ENCODE assay signal across 17 mouse cellular contexts in the genomic region with DNA sequence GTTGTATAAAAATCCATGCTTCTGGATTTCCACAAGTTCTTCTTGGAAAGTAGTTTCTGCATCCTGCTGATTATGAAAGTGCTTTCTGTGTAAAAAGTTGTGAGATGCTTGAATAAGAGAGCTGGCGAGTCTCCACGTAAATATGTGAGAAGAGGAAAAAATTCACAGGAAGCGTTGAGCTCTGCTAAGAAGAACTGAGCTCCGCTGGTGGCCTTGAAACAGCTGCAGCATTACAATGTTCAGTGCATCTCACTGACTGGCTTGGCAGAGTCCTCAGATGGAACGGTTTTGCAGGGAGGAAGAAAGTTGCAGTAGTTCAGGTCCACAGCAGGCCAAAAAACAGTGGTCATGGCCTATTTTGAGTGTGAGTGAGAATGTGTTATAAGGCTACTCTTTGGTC. TPM values are rescaled to one million over a fixed set of nuclear protein-coding genes. Genes with fewer than 3 reads are reported as not detected.
DNase-seq lines count a peak whose midpoint lies in the region; ATAC-seq and TF ChIP-seq lines count a peak whose summit lies in the region.
"Had no signal": no experiment of that assay in that cellular context is flagged by ENCODE, and none has a peak within 500 bp of the region (broad histone marks: within the 10 kb centered on the region; RNA-seq: fewer than 3 reads in every experiment).

No protein-coding gene starts in this region.

- H3K9me3 ChIP-seq in embryonic facial prominence, embryonic 14.5 days (ENCODE audit: control insufficient read depth, low read length) = no peaks in the 10 kb centered on the region
- no peaks in the 10 kb centered on the region for H3K9me3 ChIP-seq in embryonic facial prominence, embryonic 10.5 days
- no peaks in the 10 kb centered on the region for H3K9me3 ChIP-seq in hindbrain, postnatal 0 days (ENCODE audit: low read length)
- no peaks in the 10 kb centered on the region for H3K9me3 ChIP-seq in hindbrain, embryonic 16.5 days (ENCODE audit: control insufficient read depth, low read length)
- H3K9me3 ChIP-seq: forebrain, embryonic 13.5 days; heart, embryonic 10.5 days; hindbrain, embryonic 12.5 days; limb, embryonic 12.5 days; liver, embryonic 15.5 days; megakaryocyte, embryonic 14.5 days; neural tube, embryonic 12.5 days had no signal

- 74% methylated on average over 5 of the region's 5 CpGs for WGBS in embryonic facial prominence, embryonic 14.5 days
- WGBS in embryonic facial prominence, embryonic 10.5 days = 89% methylated on average over 5 of the region's 5 CpGs
- WGBS in hindbrain, postnatal 0 days = 60% methylated on average over 5 of the region's 5 CpGs
- 83% methylated on average over 5 of the region's 5 CpGs for WGBS in hindbrain, embryonic 16.5 days
- WGBS in lung, adult 2 months = 46% methylated on average over 5 of the region's 5 CpGs

- TF ChIP-seq POLR2A in lung, adult 2 months (IDR thresholded peaks at IDR 0.05; ENCODE audit: borderline replicate concordance, extremely low read depth, low read depth, low read length) = no peak

- H3K4me1 ChIP-seq in embryonic facial prominence, embryonic 14.5 days (ENCODE audit: control insufficient read depth, insufficient read depth, low read length) = no peaks in the 10 kb centered on the region
- no peaks in the 10 kb centered on the region for H3K4me1 ChIP-seq in embryonic facial prominence, embryonic 10.5 days
- no peaks in the 10 kb centered on the region for H3K4me1 ChIP-seq in hindbrain, postnatal 0 days (ENCODE audit: insufficient read depth, low read length)
- no peaks in the 10 kb centered on the region for H3K4me1 ChIP-seq in hindbrain, embryonic 16.5 days (ENCODE audit: control insufficient read depth, insufficient read depth, low read depth, low read length)
- H3K4me1 ChIP-seq in lung, adult 2 months (ENCODE audit: control insufficient read depth, insufficient read depth, low read length) = no peaks in the 10 kb centered on the region
- H3K4me1 ChIP-seq: forebrain, embryonic 13.5 days; heart, embryonic 10.5 days; hindbrain, embryonic 12.5 days; limb, embryonic 12.5 days; liver, embryonic 15.5 days; megakaryocyte, embryonic 14.5 days; neural tube, embryonic 12.5 days had no signal

- ATAC-seq in embryonic facial prominence, embryonic 14.5 days (ENCODE audit: low read depth) = no peak
- ATAC-seq in hindbrain, postnatal 0 days = no peak
- no peak for ATAC-seq in hindbrain, embryonic 16.5 days
- ATAC-seq: forebrain, embryonic 13.5 days; intestine, embryonic 16.5 days had no signal

- DNase-seq in embryonic facial prominence, embryonic 14.5 days (ENCODE audit: low spot score) = peak; percentile 50
- DNase-seq in embryonic facial prominence, embryonic 10.5 days (ENCODE audit: low spot score) = no peak
- peak; percentile 14 for DNase-seq in hindbrain, postnatal 0 days (ENCODE audit: low spot score)
- DNase-seq in lung, postnatal 10 days = peak; percentile 41
- no peak for DNase-seq in lung, adult 2 months
- DNase-seq in lung, postnatal 14 days = peak; percentile 4
- no peak for DNase-seq in left cerebral cortex, adult 9 months (ENCODE audit: low spot score in 2 of 2)
- DNase-seq: cerebellum, adult 2 months had no signal

- peaks cover 5% of the 10 kb centered on the region; the same call in 1 of the 2 replicates for H3K36me3 ChIP-seq in embryonic facial prominence, embryonic 14.5 days (ENCODE audit: control insufficient read depth, insufficient read depth, low read length)
- H3K36me3 ChIP-seq in embryonic facial prominence, embryonic 10.5 days (replicated peaks) = peaks cover 23% of the 10 kb centered on the region
- H3K36me3 ChIP-seq in hindbrain, postnatal 0 days (ENCODE audit: insufficient read depth, low read length) = no peaks in the 10 kb centered on the region
- H3K36me3 ChIP-seq in hindbrain, embryonic 16.5 days (ENCODE audit: control insufficient read depth, insufficient read depth, low read length) = 0 out of 2 replicates have a peak, but pooled peaks cover 2% of the 10 kb centered on the region
- H3K36me3 ChIP-seq: liver, embryonic 15.5 days had no signal

- H3K4me2 ChIP-seq in embryonic facial prominence, embryonic 14.5 days (ENCODE audit: low read depth, low read length) = no peak overlapping the region
- no peak overlapping the region for H3K4me2 ChIP-seq in hindbrain, postnatal 0 days (ENCODE audit: low read depth, low read length)
- no peak overlapping the region for H3K4me2 ChIP-seq in hindbrain, embryonic 16.5 days (ENCODE audit: low read length)
- H3K4me2 ChIP-seq: forebrain, embryonic 13.5 days; hindbrain, embryonic 12.5 days; limb, embryonic 12.5 days; liver, embryonic 15.5 days; neural tube, embryonic 12.5 days had no signal

- H3K27ac ChIP-seq in embryonic facial prominence, embryonic 14.5 days (replicated peaks; ENCODE audit: low read depth, low read length) = no peak overlapping the region
- H3K27ac ChIP-seq in embryonic facial prominence, embryonic 10.5 days (replicated peaks) = no peak overlapping the region
- H3K27ac ChIP-seq in hindbrain, postnatal 0 days = no peak overlapping the region
- H3K27ac ChIP-seq in hindbrain, embryonic 16.5 days (ENCODE audit: low read depth, low read length) = no peak overlapping the region
- H3K27ac ChIP-seq: forebrain, embryonic 13.5 days; heart, embryonic 10.5 days; hindbrain, embryonic 12.5 days; limb, embryonic 12.5 days; liver, embryonic 15.5 days; neural tube, embryonic 12.5 days had no signal

- no peak overlapping the region for H3K4me3 ChIP-seq in embryonic facial prominence, embryonic 14.5 days (ENCODE audit: low read depth, low read length)
- H3K4me3 ChIP-seq in embryonic facial prominence, embryonic 10.5 days = no peak overlapping the region
- H3K4me3 ChIP-seq in hindbrain, postnatal 0 days (ENCODE audit: low read length) = no peak overlapping the region
- H3K4me3 ChIP-seq in hindbrain, embryonic 16.5 days (ENCODE audit: low read length) = no peak overlapping the region
- H3K4me3 ChIP-seq in lung, adult 2 months (replicated peaks; ENCODE audit: extremely low read depth, low read depth, low read length) = no peak overlapping the region
- H3K4me3 ChIP-seq: forebrain, embryonic 13.5 days; heart, embryonic 10.5 days; hindbrain, embryonic 12.5 days; limb, embryonic 12.5 days; liver, embryonic 15.5 days; megakaryocyte, embryonic 14.5 days; neural tube, embryonic 12.5 days had no signal

- TF ChIP-seq CTCF in hindbrain, postnatal 0 days (IDR thresholded peaks at IDR 0.05; ENCODE audit: low read depth) = no peak
- TF ChIP-seq CTCF in lung, adult 2 months (IDR thresholded peaks at IDR 0.05; ENCODE audit: insufficient read depth, low read length) = no peak

- H3K9ac ChIP-seq in embryonic facial prominence, embryonic 14.5 days (ENCODE audit: low read depth, low read length) = no peak overlapping the region
- no peak overlapping the region for H3K9ac ChIP-seq in hindbrain, postnatal 0 days (replicated peaks; ENCODE audit: low read length)
- no peak overlapping the region for H3K9ac ChIP-seq in hindbrain, embryonic 16.5 days (ENCODE audit: low read depth, low read length)
- H3K9ac ChIP-seq: forebrain, embryonic 13.5 days; hindbrain, embryonic 12.5 days; limb, embryonic 12.5 days; liver, embryonic 15.5 days; neural tube, embryonic 12.5 days had no signal

- no peaks in the 10 kb centered on the region for H3K27me3 ChIP-seq in embryonic facial prominence, embryonic 14.5 days (replicated peaks; ENCODE audit: control insufficient read depth, insufficient read depth, low read length)
- H3K27me3 ChIP-seq in embryonic facial prominence, embryonic 10.5 days (replicated peaks; ENCODE audit: low read depth, poor library complexity, severe bottlenecking) = no peaks in the 10 kb centered on the region
- H3K27me3 ChIP-seq in hindbrain, postnatal 0 days (ENCODE audit: insufficient read depth, low read length) = no peaks in the 10 kb centered on the region
- no peaks in the 10 kb centered on the region for H3K27me3 ChIP-seq in hindbrain, embryonic 16.5 days (replicated peaks; ENCODE audit: control insufficient read depth, insufficient read depth, low read length)
- H3K27me3 ChIP-seq: forebrain, embryonic 13.5 days; hindbrain, embryonic 12.5 days; limb, embryonic 12.5 days; liver, embryonic 15.5 days; neural tube, embryonic 12.5 days had no signal

RNA-seq across cellular contexts. Expression of a gene that starts 11.2 kb away (rescaled TPM):
- polyA plus RNA-seq in embryonic facial prominence, embryonic 14.5 days (2014; fragmentation: Nextera tagmentation; extraction: Ambion mirVana) = 1.2 and 1.7 TPM in 2 replicates
- polyA plus RNA-seq in embryonic facial prominence, embryonic 10.5 days (2016; fragmentation: Nextera tagmentation; extraction: Ambion mirVana) = 1.4 and 2.1 TPM in 2 replicates
- total RNA-seq in hindbrain, postnatal 0 days (2014; rRNA removed) = 0.47 TPM in 1 of 2 replicates, not detected in the other
- polyA plus RNA-seq in hindbrain, postnatal 0 days (2015; fragmentation: Nextera tagmentation; extraction: Ambion mirVana) = 2.4 and 2.7 TPM in 2 replicates
- polyA plus RNA-seq in hindbrain, embryonic 16.5 days (2015; fragmentation: Nextera tagmentation; extraction: Ambion mirVana) = 0.90 and 1.3 TPM in 2 replicates
- polyA plus RNA-seq in lung, adult 2 months (2012; rRNA removed) = 0.09 and 0.14 TPM in 2 replicates

Comparison
In these comparisons a context has a peak if more than half of its experiments do, and no peak if none do; other contexts are left out.
1. DNase-seq: peak in embryonic facial prominence, embryonic 14.5 days (single experiment), hindbrain, postnatal 0 days (single experiment), lung, postnatal 10 days (single experiment) and lung, postnatal 14 days (single experiment); none in embryonic facial prominence, embryonic 10.5 days (single experiment), lung, adult 2 months (single experiment) and left cerebral cortex, adult 9 months (0 of 2).